Mouse (Mus musculus) forebrain, embryonic 14.5 days (tissue): Measurements from ENCODE around the gene Hacl1. TPM values are rescaled to one million over a fixed set of nuclear protein-coding genes. Genes with fewer than 3 reads are reported as not detected.
"Not testable (repeated sequence)": the region's sequence is repeated elsewhere in the genome, so short reads cannot be mapped to it uniquely, and the experiment has no call there.

Source experiments
- ATAC-seq: fragments of 200-750 bp; cut with Nextera tagmentation; 2 replicates; pipeline ENCODE4 v1.8.0; 2017; ENCODE audit warnings: mild to moderate bottlenecking, moderate library complexity
- DNase-seq: peaks from one replicate; pipeline ENCODE4 v3.0.0-alpha.2; 2015; ENCODE audit warnings: low spot score
- H3K27ac ChIP-seq: fragments of 300-500 bp; sonication (generic); 2 replicates; pipeline ENCODE4 v1.5.1; 2014; ENCODE audit warnings: low read depth, mild to moderate bottlenecking, control low read depth, low read length, moderate library complexity
- H3K27me3 ChIP-seq: fragments of 300-500 bp; sonication (generic); replicated peaks from 2 replicates; pipeline ENCODE4 v1.6.1; 2014; ENCODE audit warnings: low read length, control low read depth, mixed read lengths; ENCODE audit not compliant: control insufficient read depth, insufficient read depth
- H3K36me3 ChIP-seq: fragments of 300-500 bp; sonication (generic); 2 replicates; pipeline ENCODE4 v1.6.1; 2014; ENCODE audit warnings: low read length, control low read depth; ENCODE audit not compliant: control insufficient read depth, insufficient read depth
- H3K4me1 ChIP-seq: fragments of 300-500 bp; sonication (generic); 2 replicates; pipeline ENCODE4 v1.6.1; 2014; ENCODE audit warnings: antibody characterized with exemption, low read length, control low read depth; ENCODE audit not compliant: control insufficient read depth, insufficient read depth
- H3K4me2 ChIP-seq: fragments of 300-500 bp; sonication (generic); 2 replicates; pipeline ENCODE4 v1.6.1; 2014; ENCODE audit warnings: mild to moderate bottlenecking, control low read depth, low read length
- H3K4me3 ChIP-seq: fragments of 300-500 bp; sonication (generic); 2 replicates; pipeline ENCODE4 v1.5.1; 2014; ENCODE audit warnings: low read depth, low read length, control low read depth
- H3K9ac ChIP-seq: fragments of 300-500 bp; sonication (generic); 2 replicates; pipeline ENCODE4 v1.6.1; 2014; ENCODE audit warnings: mild to moderate bottlenecking, low read length, control low read depth, moderate library complexity
- H3K9me3 ChIP-seq: fragments of 300-500 bp; sonication (generic); replicated peaks from 2 replicates; pipeline ENCODE4 v1.6.1; 2016; ENCODE audit warnings: low read length, control low read depth, mixed read lengths; ENCODE audit not compliant: control insufficient read depth
- WGBS: fragments of 180-500 bp; shearing (Covaris S2); extraction: QIAGEN DNeasy Blood & Tissue Kit; methylation state at CpG from one replicate; pipeline ENCODE4 v1.1.7; 2014; 5-methylcytosine and 5-hydroxymethylcytosine counted together
- polyA plus RNA-seq: library from polyadenylated mRNA; unstranded; fragments of >200 nt; fragmentation: Nextera tagmentation; extraction: Ambion mirVana; gene quantifications from 2 replicates; pipeline ENCODE4 v1.2.1, GENCODE M21; 2014

The Hacl1 gene
- polyA plus RNA-seq, 1 experiment from 2014 or later: 13.0 TPM

- Histone ChIP-seq H3K9me3 (no peaks in the 10 kb centered on the region), H3K4me3 (no peak overlapping the region), H3K27ac (no peak overlapping the region), H3K36me3 (no peaks in the 10 kb centered on the region), H3K4me2 (no peak overlapping the region), H3K27me3 (no peaks in the 10 kb centered on the region), H3K9ac (no peak overlapping the region), H3K4me1 (peaks cover 2% of the 10 kb centered on the region; the same call in 1 of the 2 replicates)
- DNase-seq (peak; percentile 14), ATAC-seq (no peak)
- WGBS: 33% methylated on average over 9 of the region's 9 CpGs
Measured at GRCm38 (mm10) chr14:31620591-31621223, 20.4 kb downstream of the Hacl1 start.

- H3K27ac ChIP-seq: no peak overlapping the region
- H3K4me3 ChIP-seq: no peak overlapping the region
- WGBS: 85% methylated on average over 3 of the region's 3 CpGs
- no peaks in the 10 kb centered on the region for H3K9me3 ChIP-seq
- H3K36me3 ChIP-seq: no peaks in the 10 kb centered on the region
- no peak for DNase-seq
- H3K27me3 ChIP-seq: no peaks in the 10 kb centered on the region
- no peak overlapping the region for H3K9ac ChIP-seq
- ATAC-seq: no peak
- H3K4me1 ChIP-seq: peaks cover 2% of the 10 kb centered on the region; the same call in 1 of the 2 replicates
- no peak overlapping the region for H3K4me2 ChIP-seq
Measured at GRCm38 (mm10) chr14:31617997-31618396, 23.1 kb downstream of the Hacl1 start.

GRCm38 (mm10) chr14:31617204-31617603 lies 23.9 kb downstream of the Hacl1 start:
- Histone ChIP-seq H3K36me3 (no peaks in the 10 kb centered on the region), H3K27me3 (no peaks in the 10 kb centered on the region), H3K9ac (no peak overlapping the region), H3K27ac (no peak overlapping the region), H3K4me3 (no peak overlapping the region), H3K4me1 (peaks cover 2% of the 10 kb centered on the region; the same call in 1 of the 2 replicates), H3K4me2 (no peak overlapping the region), H3K9me3 (no peaks in the 10 kb centered on the region)
- 89% methylated on average over 9 of the region's 9 CpGs for WGBS
- DNase-seq: no peak
- ATAC-seq: no peak

GRCm38 (mm10) chr14:31613671-31614070 lies 27.4 kb downstream of the Hacl1 start:
- Histone ChIP-seq H3K4me3 (no peak overlapping the region), H3K9ac (no peak overlapping the region), H3K4me1 (no peaks in the 10 kb centered on the region), H3K27ac (no peak overlapping the region), H3K27me3 (no peaks in the 10 kb centered on the region), H3K9me3 (no peaks in the 10 kb centered on the region), H3K36me3 (no peaks in the 10 kb centered on the region), H3K4me2 (no peak overlapping the region)
- DNase-seq: no peak
- 86% methylated on average over 5 of the region's 5 CpGs for WGBS
- no peak for ATAC-seq

- no peaks in the 10 kb centered on the region for H3K9me3 ChIP-seq
- 59% methylated on average over 4 of the region's 4 CpGs for WGBS
- H3K4me3 ChIP-seq: no peak overlapping the region
- no peaks in the 10 kb centered on the region for H3K4me1 ChIP-seq
- no peak overlapping the region for H3K4me2 ChIP-seq
- no peak overlapping the region for H3K27ac ChIP-seq
- no peaks in the 10 kb centered on the region for H3K27me3 ChIP-seq
- ATAC-seq (no peak), DNase-seq (no peak)
- H3K9ac ChIP-seq: no peak overlapping the region
- no peaks in the 10 kb centered on the region for H3K36me3 ChIP-seq
Measured at GRCm38 (mm10) chr14:31611986-31612385, 29.1 kb downstream of the Hacl1 start.

GRCm38 (mm10) chr14:31605514-31605913 lies 35.6 kb downstream of the Hacl1 start:
- no peaks in the 10 kb centered on the region for H3K36me3 ChIP-seq
- WGBS: 60% methylated on average over 6 of the region's 6 CpGs
- no peak overlapping the region for H3K9ac ChIP-seq
- H3K4me3 ChIP-seq: no peak overlapping the region
- H3K27ac ChIP-seq: no peak overlapping the region
- no peak overlapping the region for H3K4me2 ChIP-seq
- no peaks in the 10 kb centered on the region for H3K9me3 ChIP-seq
- ATAC-seq (no peak), DNase-seq (no peak)
- no peaks in the 10 kb centered on the region for H3K27me3 ChIP-seq
- no peaks in the 10 kb centered on the region for H3K4me1 ChIP-seq

- Histone ChIP-seq H3K9ac (no peak overlapping the region), H3K27ac (no peak overlapping the region), H3K36me3 (no peaks in the 10 kb centered on the region), H3K4me2 (no peak overlapping the region), H3K27me3 (no peaks in the 10 kb centered on the region), H3K9me3 (no peaks in the 10 kb centered on the region), H3K4me1 (no peaks in the 10 kb centered on the region), H3K4me3 (no peak overlapping the region)
- WGBS: 87% methylated on average over 5 of the region's 5 CpGs
- DNase-seq: no peak
- no peak for ATAC-seq
Measured at GRCm38 (mm10) chr14:31604916-31605315, 36.2 kb downstream of the Hacl1 start.

GRCm38 (mm10) chr14:31602616-31602979 lies 38.5 kb downstream of the Hacl1 start:
- not testable (repeated sequence) for H3K27ac ChIP-seq, H3K36me3 ChIP-seq, H3K4me3 ChIP-seq, DNase-seq, ATAC-seq, H3K4me2 ChIP-seq, H3K4me1 ChIP-seq, H3K27me3 ChIP-seq, H3K9ac ChIP-seq, H3K9me3 ChIP-seq
- WGBS: 87% methylated on average over 6 of the region's 6 CpGs

GRCm38 (mm10) chr14:31601908-31602615 lies 39.0 kb downstream of the Hacl1 start:
- Histone ChIP-seq H3K36me3 (no peaks in the 10 kb centered on the region), H3K9ac (no peak overlapping the region), H3K27ac (no peak overlapping the region), H3K4me2 (no peak overlapping the region), H3K27me3 (no peaks in the 10 kb centered on the region), H3K4me3 (no peak overlapping the region), H3K4me1 (no peaks in the 10 kb centered on the region), H3K9me3 (no peaks in the 10 kb centered on the region)
- no peak for DNase-seq
- no peak for ATAC-seq
- 94% methylated on average over 14 of the region's 14 CpGs for WGBS
